Mouse (Mus musculus): ENCODE measurements at regions not wholly inside any gene's neighbourhood (a gene's known extent, or its start where the extent isn't known, plus 50 kb on each side); places are given as distances from the start of the nearest gene placed in this dataset.

GRCm38 (mm10) chr2:48538668-48539341 is 275.1 kb upstream of the Acvr2a start:
- DNase-seq (ENCODE audit: low read depth, low spot score), result no peak

DNA sequence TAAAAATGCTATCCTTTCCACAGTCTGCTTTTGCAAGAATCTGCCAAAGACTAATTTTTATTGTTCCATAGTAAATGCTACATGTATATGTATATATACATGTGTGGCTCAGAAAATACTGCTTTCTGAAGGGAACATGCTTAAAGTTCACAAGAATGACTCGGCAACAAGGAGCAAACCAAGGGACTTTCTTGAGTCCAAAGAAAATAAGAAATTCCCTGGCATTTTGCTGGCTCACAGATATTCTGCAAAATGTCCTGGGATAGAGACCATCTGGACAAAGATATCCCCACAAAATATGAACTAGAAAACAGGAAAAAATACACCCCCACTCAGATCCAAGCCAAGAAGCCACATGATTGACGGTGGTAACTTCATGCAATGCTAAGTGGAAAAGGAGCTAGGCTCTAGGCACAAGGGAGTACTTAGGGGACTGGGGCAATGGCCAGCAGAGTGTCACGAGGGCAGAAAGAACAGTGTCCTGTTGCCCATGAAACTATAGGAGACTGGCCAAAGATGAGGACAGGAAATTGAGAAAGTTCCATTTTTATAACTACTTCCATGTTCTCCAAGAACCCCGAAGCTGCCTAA is 274.3 kb upstream of the Acvr2a start:
- DNase-seq (ENCODE audit: low read depth, low spot score), result no peak

GRCm38 (mm10) chr2:48544377-48544776 is 269.5 kb upstream of the Acvr2a start:
- no peak for DNase-seq (ENCODE audit: low read depth, low spot score)

- DNase-seq (ENCODE audit: low read depth, low spot score), result no peak
Measured at GRCm38 (mm10) chr2:48545072-48545471, 268.8 kb upstream of the Acvr2a start.

GRCm38 (mm10) chr2:48545679-48546078 is 268.2 kb upstream of the Acvr2a start:
- DNase-seq (ENCODE audit: low read depth, low spot score), result no peak

GRCm38 (mm10) chr2:48546194-48546593 is 267.7 kb upstream of the Acvr2a start:
- DNase-seq (ENCODE audit: low read depth, low spot score), result peak; percentile 3

DNA sequence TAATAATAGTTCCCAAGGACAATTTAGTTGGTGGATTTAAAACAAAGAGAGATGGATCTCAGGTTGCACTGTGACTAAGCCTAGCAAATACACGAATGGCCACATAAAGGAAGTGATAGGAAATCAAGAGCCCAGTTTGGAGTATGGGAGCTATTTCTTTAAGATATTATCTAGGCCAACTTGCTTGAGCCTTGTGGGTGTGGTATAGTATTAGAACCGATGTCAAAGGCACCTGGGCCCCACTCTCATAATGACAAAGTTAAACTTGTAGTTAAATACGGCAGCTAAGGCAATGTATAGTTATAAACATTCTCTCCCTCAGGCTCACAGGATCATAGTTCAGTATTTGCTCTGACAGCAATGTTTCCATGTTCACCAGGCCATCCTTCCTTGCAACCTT is 257.3 kb upstream of the Acvr2a start:
- DNase-seq (ENCODE audit: low read depth, low spot score), result no peak

- no peak for DNase-seq (ENCODE audit: low read depth, low spot score)
Measured at GRCm38 (mm10) chr2:48557123-48557522, 256.8 kb upstream of the Acvr2a start.

DNA sequence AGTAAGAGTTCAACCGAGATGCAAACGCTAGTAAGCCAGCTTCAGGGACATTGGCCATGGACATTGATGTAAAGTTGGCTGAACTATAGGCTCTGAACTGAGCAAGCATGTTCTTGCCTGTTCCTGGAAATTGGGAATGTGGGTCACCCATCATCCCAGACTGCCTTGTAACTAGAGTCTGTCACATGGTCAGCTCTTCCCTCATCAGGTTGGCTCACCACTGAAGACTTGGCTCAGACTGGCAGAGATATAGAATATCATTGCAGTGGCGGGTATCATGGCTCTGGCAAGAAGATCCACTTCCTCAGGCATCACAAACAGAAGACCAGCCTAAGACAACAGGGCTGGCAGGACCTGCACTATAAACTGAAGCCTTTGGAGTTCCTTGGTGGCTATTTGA is 255.3 kb upstream of the Acvr2a start:
- DNase-seq (ENCODE audit: low read depth, low spot score), result no peak

DNA sequence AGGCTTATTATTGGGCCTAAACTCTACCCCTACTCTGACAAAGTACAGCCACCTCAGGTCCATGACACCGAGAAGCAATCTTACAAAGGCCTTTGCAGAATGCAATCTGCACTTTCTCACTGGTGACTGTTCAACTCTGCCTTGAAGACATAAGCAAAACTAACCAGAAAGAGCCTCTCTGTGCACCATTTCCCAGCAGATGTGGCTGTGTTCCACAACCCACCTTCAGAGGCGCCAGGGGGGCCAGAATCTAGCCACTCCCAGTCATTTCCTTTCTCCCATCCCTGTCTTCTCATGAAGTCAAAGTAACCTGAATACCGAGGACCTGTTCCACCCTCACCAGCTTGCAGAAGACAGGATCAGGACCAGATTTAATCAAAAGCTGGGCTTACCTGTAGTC is 250.3 kb upstream of the Acvr2a start:
- DNase-seq (ENCODE audit: low read depth, low spot score), result no peak

- no peak for DNase-seq (ENCODE audit: low read depth, low spot score)
Measured at GRCm38 (mm10) chr2:48564170-48564569, 249.7 kb upstream of the Acvr2a start.

DNA sequence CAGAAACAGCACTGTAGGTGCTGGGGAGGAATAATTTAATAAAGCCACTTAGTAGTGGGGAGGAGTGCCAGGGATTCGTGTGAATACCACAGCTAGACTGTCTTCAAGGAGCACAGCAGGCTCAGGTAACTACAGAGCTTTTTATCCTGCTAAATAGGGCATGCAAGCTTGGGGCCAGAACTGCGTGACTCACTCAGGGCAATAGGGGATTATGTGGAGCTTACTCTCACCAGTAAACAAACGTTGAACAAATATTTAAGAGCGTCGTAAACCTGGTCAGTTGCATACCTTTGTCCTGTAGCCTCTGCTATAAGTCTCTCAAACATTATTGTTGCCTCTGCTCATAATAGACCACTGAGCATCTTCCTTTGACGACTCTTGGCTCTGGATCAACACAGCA is 246.0 kb upstream of the Acvr2a start:
- no peak for DNase-seq (ENCODE audit: low read depth, low spot score)

- no peak for DNase-seq (ENCODE audit: low read depth, low spot score)
Measured at GRCm38 (mm10) chr2:48586162-48586830, 227.6 kb upstream of the Acvr2a start.

- no peak for DNase-seq (ENCODE audit: low read depth, low spot score)
Measured at GRCm38 (mm10) chr2:48586831-48587169, 227.1 kb upstream of the Acvr2a start.

DNA sequence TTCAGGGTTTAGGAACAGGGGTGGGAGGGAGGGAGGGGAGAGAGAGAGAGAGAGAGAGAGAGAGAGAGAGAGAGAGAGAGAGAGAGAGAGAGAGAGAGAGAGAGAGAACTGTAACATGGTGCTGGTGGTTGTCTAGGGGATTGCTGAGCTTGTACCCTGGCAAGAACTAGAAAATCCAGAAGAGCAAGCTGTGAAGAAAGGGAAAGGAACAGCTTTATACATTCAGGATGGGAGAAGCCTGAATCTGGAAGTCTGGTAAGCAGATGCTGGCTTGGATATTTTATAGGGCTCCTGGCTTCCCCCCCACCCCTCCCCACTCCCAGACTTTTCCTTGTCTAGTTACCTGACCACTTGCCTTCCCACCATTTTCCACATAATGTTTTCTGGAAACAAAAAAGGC is 224.2 kb upstream of the Acvr2a start:
- DNase-seq (ENCODE audit: low read depth, low spot score), result no peak

DNA sequence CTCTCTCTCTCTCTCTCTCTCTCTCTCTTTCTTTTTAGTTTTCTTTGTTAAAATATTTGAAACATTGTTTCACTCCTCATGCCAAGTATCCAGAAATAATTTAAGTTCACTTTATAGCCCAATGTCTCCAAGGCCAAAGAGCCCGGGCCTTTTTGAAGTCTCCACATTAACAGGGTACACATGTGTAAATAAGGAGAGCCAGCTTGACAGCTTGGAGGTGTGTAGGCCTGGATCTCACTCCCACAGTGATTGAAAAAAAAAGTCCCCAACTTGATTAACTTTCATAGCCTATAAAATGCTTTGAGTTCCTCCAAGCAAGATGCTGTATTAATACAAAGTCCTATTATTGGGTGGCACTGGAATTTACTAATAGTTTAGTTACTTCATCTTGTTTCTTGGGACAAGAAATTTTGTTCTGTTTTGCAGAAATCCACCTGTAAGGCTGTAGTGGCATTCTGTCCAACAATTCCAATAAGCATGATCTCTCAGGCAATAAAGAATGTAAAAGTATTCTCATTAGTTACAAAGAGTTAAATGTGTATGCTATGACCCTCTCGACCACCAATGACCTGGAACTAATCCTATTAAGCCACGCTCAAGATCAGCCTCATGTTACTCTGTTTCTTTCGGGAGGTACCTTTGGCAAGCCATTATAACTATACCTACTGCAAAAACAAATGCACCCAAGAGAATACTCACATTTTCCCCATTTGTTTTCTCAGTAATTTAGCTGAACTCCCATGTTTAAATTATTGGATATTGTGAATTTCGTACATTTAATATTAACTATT is 215.9 kb upstream of the Acvr2a start:
- no peak for DNase-seq (ENCODE audit: low read depth, low spot score)

GRCm38 (mm10) chr2:48599367-48599766 is 214.5 kb upstream of the Acvr2a start:
- no peak for DNase-seq (ENCODE audit: low read depth, low spot score)

GRCm38 (mm10) chr2:48601855-48602254 is 212.1 kb upstream of the Acvr2a start:
- no peak for DNase-seq (ENCODE audit: low read depth, low spot score)

DNA sequence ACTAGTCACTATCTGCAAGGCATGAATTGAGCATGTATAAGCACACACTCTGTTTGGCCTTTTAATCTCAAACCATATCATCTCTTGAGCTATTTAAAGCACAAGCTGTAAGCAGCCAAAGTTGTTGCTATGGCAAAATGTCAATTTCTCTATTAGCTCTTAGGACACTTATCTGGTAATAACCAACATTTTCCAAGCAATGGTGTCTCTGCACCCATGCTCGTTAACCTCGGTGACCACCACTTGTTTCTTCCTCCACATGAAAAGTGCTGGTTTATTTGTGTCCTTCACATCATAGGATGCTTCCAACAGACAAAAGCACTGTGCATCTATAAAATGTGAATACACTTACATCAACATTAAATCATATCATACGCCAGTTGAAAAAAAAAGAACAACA is 204.4 kb upstream of the Acvr2a start:
- no peak for DNase-seq (ENCODE audit: low read depth, low spot score)

GRCm38 (mm10) chr2:48612251-48612650 is 201.7 kb upstream of the Acvr2a start:
- DNase-seq (ENCODE audit: low read depth, low spot score), result no peak

DNA sequence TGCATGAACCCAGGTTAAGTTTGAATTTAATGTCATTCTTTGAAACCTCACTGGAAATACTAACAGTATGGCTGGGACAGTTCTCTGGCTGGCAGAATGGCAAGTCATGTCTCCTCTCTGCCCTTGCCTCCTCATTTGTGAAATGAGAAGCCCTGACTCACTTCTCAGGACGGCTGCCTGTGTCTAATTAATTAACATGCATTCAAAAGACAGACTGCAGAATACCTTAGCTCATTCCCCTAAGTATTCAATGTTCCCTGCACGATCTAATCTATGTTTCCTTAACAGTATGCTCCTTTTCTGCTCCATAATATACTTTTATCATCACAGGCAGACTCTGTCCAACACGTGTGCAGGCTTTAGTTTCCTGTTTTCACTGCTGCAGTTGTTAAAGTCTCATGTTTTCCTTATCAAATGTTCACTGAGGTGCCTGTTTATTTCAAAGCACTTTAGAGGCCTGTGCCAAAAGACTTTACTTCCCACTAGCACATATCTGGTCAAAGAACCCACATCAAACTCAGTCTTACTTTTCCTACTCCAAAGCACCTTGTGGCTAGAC is 196.7 kb upstream of the Acvr2a start:
- DNase-seq (ENCODE audit: low read depth, low spot score), result no peak

DNA sequence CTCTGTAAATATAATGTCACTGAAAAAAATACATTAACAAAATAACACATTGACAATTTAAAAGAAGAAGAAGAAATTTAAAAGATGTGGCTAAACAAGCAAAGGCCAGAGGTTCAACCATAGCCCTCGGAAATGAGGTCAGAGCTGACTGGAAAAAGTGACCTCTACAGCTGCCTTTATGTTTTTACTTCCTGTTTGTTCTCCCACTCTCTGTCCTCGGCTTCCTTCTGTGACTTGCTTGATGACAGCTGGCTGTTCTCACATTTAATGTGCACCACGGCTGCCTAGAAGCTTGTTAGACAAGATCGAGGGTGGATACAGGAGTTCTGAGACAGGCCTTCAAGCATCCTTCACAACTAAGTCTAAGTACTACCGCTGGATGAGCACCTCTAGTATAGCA is 194.9 kb upstream of the Acvr2a start:
- no peak for DNase-seq (ENCODE audit: low read depth, low spot score)

Measured in CD4-positive, CD25-positive, alpha-beta regulatory T cell, adult 2 months (primary cell).